Mouse (Mus musculus) liver, adult 10 weeks (tissue): ENCODE measurements around the gene Pdss2. TPM values are rescaled to one million over a fixed set of nuclear protein-coding genes. Genes with fewer than 3 reads are reported as not detected.

Experiments used
- polyA plus RNA-seq: library from polyadenylated mRNA; stranded (reverse); fragments of 350-450 nt; fragmentation: Illumina TruSeq; extraction: RNeasy Lipid Tissue Mini Kit (QIAGEN cat#74804); gene quantifications from one replicate; pipeline ENCODE4 v1.2.3, GENCODE M21; 2014; ENCODE audit warnings: low read depth, low replicate concordance

Pdss2 gene
- 13.3 TPM for polyA plus RNA-seq

DNA sequence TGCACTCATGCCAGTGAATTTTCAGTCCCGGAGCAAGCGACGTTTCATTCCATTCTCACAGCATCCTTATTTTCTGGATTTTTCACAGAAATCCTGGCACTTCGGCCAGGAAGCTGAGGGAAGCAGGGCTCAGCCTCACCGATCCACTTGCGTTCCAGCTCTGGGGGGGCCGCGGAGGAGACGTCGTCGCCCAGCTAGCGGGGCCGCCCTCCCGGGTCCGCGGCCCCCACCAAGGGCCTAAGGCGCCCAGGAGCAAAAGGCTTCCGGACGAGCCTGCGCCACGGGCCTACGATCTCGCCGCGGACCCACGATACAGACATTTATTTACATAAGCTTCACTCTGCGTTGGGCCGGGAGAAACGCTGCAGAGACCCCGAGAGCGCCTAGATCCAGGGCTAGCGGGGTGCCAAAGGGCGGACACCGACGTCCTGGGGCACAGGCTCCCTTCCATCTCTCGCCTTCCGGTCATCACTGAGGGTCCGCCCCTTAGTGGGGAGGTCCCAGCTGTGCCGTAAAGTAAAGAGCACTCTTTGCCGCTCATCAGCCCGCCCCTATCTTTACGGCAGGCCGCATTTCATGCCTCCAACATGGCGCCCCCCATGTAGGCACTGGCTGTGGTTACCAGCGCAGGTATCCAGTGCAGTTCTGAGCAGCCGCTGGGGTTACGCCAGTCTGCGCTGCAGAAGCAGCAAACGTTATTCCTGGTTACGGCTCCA, at the start of gene Pdss2:
Pdss2 (plus strand) TSS at position 577 of the 716 bp plus-strand sequence.

DNA sequence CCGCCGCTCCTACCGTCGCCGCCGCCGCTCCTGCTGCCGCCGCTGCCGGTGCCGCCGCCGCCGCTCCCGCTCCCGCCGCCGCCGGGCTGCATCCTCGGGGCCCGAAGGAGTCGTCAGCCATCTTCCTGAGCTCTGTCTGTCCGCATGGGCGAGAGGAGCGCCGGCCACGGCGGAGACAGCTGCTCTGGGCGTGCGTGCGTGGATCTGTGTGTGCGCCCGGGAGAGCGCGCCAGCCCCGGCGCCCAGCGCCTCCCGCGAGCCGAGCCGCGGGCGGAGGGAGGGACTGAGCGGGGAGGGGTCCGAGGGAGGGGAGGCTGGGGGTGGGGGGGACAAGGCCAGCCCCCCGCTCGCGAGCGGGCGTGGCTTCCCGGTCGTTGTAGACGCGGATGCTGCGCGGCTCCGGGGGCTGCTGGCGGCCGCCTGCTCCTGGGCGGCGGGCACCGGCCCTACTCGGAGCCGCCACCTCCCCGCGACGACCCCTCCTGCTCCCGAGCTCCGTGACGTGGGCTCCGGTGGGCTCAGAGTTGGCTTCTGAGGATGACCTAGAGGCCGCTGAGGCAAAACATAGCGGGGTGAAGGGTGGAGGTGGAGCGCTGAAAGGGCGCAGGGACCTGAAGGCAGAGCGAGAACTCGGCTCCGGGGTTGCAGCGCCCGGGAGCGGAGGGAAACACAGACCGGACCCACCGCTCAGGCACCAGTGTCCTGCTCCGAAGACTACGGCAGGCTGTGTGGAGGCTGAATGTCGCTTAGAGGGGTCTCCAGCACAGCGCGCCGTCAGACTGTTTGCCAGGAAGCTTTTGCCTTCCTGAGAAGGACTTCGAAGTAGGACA, 46.7 kb upstream of the Pdss2 start, which contains the start of the genes Sobp and 9030612E09Rik:
Sobp (minus strand) TSS at position 205 of the 830 bp plus-strand sequence.
9030612E09Rik (plus strand) TSS at position 379 of the 830 bp plus-strand sequence.

DNA sequence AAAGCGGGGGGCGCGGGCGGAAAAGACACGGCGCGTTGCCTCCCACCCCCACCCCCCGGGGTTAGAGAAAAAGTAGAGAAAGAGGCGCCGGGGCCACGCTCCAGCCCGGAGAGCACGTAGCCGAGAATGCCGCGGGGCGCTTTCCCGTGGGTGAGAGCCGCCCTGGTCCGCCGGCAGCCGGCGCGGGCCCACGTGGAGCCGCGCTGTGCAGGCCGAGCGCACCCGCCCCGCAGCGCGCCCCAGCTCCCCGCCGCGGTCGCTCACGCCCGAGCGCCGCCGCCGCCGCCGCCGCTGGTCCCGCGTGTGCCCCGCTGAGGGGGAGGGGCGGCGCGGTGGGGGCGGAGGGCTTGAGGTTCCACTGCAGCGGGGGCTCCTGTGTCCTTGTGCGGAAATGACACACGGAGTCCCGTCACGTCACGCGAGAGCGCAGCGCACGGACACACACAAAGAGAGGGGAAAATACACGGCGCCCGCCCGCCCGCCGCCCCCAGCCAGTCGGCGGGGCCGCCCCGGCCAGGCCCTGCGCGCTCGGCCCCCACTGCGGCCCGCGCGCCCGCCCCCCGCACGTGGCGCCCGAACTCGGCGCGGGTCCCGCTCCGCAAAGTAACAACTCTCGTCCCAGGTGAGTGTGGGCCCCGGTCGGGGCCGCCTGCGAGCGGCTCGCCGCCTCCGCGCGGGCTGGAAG, 257.6 kb downstream of the Pdss2 start, which contains the start of gene Bend3:
Bend3 (plus strand) TSS at position 81 of the 685 bp plus-strand sequence.

Other genes starting within 250 kb of the Pdss2 start
- 0.11 TPM for gene Sobp, start 47.0 kb upstream of the Pdss2 start, polyA plus RNA-seq
- gene 9030612E09Rik, start 46.8 kb upstream of the Pdss2 start, polyA plus RNA-seq, result not detected